Mouse (Mus musculus) stomach, postnatal 0 days (tissue): ENCODE results near the gene Olfr958.

Experiments used
- CTCF ChIP-seq: IDR thresholded peaks from 2 replicates; pipeline ENCODE4 v1.5.1; 2016; ENCODE audit warnings: antibody characterized with exemption, low read depth, mild to moderate bottlenecking, moderate library complexity
- EP300 ChIP-seq: optimal IDR thresholded peaks from 2 replicates; pipeline ENCODE3; 2016; ENCODE audit warnings: antibody characterized with exemption

DNA sequence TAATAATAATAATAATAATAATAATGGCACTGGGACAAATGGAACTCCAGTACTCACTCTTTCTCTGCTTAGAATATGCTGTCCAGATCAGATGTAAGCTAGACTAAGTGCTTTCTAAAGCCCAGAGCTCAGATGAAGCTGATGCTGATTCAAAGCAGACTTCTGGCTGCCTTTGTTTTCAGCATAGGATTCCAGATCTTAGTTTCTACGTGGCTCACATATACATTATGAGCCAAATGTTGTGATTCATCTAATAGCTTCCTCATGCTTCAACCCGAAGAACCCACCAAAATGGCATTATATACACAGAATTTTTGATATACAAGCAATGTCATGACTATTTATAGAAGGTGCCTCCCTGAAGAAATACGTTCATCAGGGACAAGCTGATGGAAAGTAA lies 38.3 kb downstream of the Olfr958 start, which contains the start of gene Olfr957:
- TF ChIP-seq CTCF (no peak), EP300 (no peak)
